Comparison of ENCODE assay signal across 10 mouse cellular contexts in the genomic region with DNA sequence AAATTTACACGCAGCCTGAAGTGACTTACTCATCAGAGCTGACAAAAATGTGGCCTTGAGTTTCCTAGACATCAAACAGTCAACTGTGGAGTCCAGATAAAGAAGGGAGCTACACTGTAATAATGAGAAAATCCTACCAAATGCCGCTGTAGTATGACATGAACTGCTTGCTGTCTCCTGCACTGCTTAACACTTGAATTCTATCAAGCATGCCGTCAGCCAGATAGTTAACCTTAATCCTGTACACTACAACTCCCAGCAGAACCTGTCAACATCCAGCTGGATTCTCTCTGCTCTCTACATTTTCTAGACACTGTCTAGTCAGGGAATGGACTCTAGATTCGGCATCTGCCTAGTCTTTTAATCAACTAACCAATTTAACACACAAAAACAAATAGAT. TPM values are rescaled to one million over a fixed set of nuclear protein-coding genes. Genes with fewer than 3 reads are reported as not detected.
DNase-seq lines count a peak whose midpoint lies in the region; ATAC-seq lines count a peak whose summit lies in the region.
"Had no signal": no experiment of that assay in that cellular context is flagged by ENCODE, and none has a peak within 500 bp of the region (broad histone marks: within the 10 kb centered on the region; RNA-seq: fewer than 3 reads in every experiment).

No protein-coding gene starts in this region.

- 72% methylated on average over 4 of the region's 4 CpGs for WGBS in embryonic facial prominence, embryonic 12.5 days
- 81% methylated on average over 4 of the region's 4 CpGs for WGBS in embryonic facial prominence, embryonic 10.5 days
- WGBS in lung, embryonic 15.5 days = 29% methylated on average over 4 of the region's 4 CpGs
- 56% methylated on average over 4 of the region's 4 CpGs for WGBS in liver, embryonic 11.5 days

- H3K4me3 ChIP-seq in embryonic facial prominence, embryonic 12.5 days = no peak overlapping the region
- no peak overlapping the region for H3K4me3 ChIP-seq in embryonic facial prominence, embryonic 10.5 days
- peak overlapping the region; percentile 4; the same call in 1 of the 2 replicates for H3K4me3 ChIP-seq in lung, embryonic 15.5 days
- H3K4me3 ChIP-seq in liver, embryonic 11.5 days (ENCODE audit: low read depth, low read length) = no peak overlapping the region
- H3K4me3 ChIP-seq: neural tube, embryonic 13.5 days had no signal

- H3K36me3 ChIP-seq in embryonic facial prominence, embryonic 12.5 days = 0 out of 2 replicates have a peak, but pooled peaks cover 3% of the 10 kb centered on the region
- peaks cover 22% of the 10 kb centered on the region for H3K36me3 ChIP-seq in embryonic facial prominence, embryonic 10.5 days (replicated peaks)
- H3K36me3 ChIP-seq in lung, embryonic 15.5 days = peaks cover 18% of the 10 kb centered on the region
- peaks cover 7% of the 10 kb centered on the region; the same call in 1 of the 2 replicates for H3K36me3 ChIP-seq in liver, embryonic 11.5 days (ENCODE audit: control insufficient read depth, insufficient read depth, low read length)

- 0 out of 2 replicates have a peak overlapping the region, but pooled peaks have one; percentile 23 for H3K27ac ChIP-seq in embryonic facial prominence, embryonic 12.5 days
- no peak overlapping the region for H3K27ac ChIP-seq in embryonic facial prominence, embryonic 10.5 days (replicated peaks)
- H3K27ac ChIP-seq in lung, embryonic 15.5 days = peak overlapping the region; percentile 34; the same call in 1 of the 2 replicates
- no peak overlapping the region for H3K27ac ChIP-seq in liver, embryonic 11.5 days (ENCODE audit: low read depth, low read length)
- H3K27ac ChIP-seq: neural tube, embryonic 13.5 days had no signal

- H3K27me3 ChIP-seq in embryonic facial prominence, embryonic 12.5 days = no peaks in the 10 kb centered on the region
- H3K27me3 ChIP-seq in embryonic facial prominence, embryonic 10.5 days (replicated peaks; ENCODE audit: low read depth, poor library complexity, severe bottlenecking) = no peaks in the 10 kb centered on the region
- H3K27me3 ChIP-seq in lung, embryonic 15.5 days = no peaks in the 10 kb centered on the region
- H3K27me3 ChIP-seq in liver, embryonic 11.5 days (replicated peaks; ENCODE audit: control insufficient read depth, insufficient read depth, low read length) = no peaks in the 10 kb centered on the region
- H3K27me3 ChIP-seq: neural tube, embryonic 13.5 days had no signal

- no peaks in the 10 kb centered on the region for H3K9me3 ChIP-seq in embryonic facial prominence, embryonic 12.5 days
- H3K9me3 ChIP-seq in embryonic facial prominence, embryonic 10.5 days = no peaks in the 10 kb centered on the region
- H3K9me3 ChIP-seq in lung, embryonic 15.5 days = no peaks in the 10 kb centered on the region
- no peaks in the 10 kb centered on the region for H3K9me3 ChIP-seq in liver, embryonic 11.5 days (ENCODE audit: control insufficient read depth, low read length)
- H3K9me3 ChIP-seq: neural tube, embryonic 13.5 days had no signal

- no peak overlapping the region for H3K4me2 ChIP-seq in embryonic facial prominence, embryonic 12.5 days (replicated peaks)
- peak overlapping the region; percentile 26 for H3K4me2 ChIP-seq in lung, embryonic 15.5 days
- H3K4me2 ChIP-seq in liver, embryonic 11.5 days = peak overlapping the region; percentile 39
- H3K4me2 ChIP-seq: neural tube, embryonic 13.5 days had no signal

- H3K4me1 ChIP-seq in embryonic facial prominence, embryonic 12.5 days = peaks cover 10% of the 10 kb centered on the region
- H3K4me1 ChIP-seq in embryonic facial prominence, embryonic 10.5 days = peaks cover 20% of the 10 kb centered on the region
- H3K4me1 ChIP-seq in lung, embryonic 15.5 days = peaks cover 29% of the 10 kb centered on the region
- H3K4me1 ChIP-seq in liver, embryonic 11.5 days (replicated peaks; ENCODE audit: control insufficient read depth, insufficient read depth, low read length) = peaks cover 16% of the 10 kb centered on the region

- H3K9ac ChIP-seq in embryonic facial prominence, embryonic 12.5 days = no peak overlapping the region
- H3K9ac ChIP-seq in lung, embryonic 15.5 days = no peak overlapping the region
- no peak overlapping the region for H3K9ac ChIP-seq in liver, embryonic 11.5 days (ENCODE audit: low read depth, low read length)
- H3K9ac ChIP-seq: neural tube, embryonic 13.5 days had no signal

- DNase-seq in embryonic facial prominence, embryonic 10.5 days (ENCODE audit: low spot score) = no peak
- no peak for DNase-seq in lung, postnatal 14 days
- DNase-seq in liver, embryonic 11.5 days (ENCODE audit: low spot score) = no peak
- no peak for DNase-seq in embryo, embryonic 9.5 days (ENCODE audit: extremely low spot score)
- no peak for DNase-seq in neural tube, embryonic 10.5 days (ENCODE audit: extremely low spot score, low spot score)
- DNase-seq: cerebellum, adult 18-20 months had no signal

- ATAC-seq in embryonic facial prominence, embryonic 12.5 days (ENCODE audit: insufficient number of reproducible peaks, insufficient read depth, low FRiP score, low TSS enrichment) = no peak
- ATAC-seq in lung, embryonic 15.5 days (ENCODE audit: borderline replicate concordance, extremely low read depth, low FRiP score, low TSS enrichment) = no peak
- no peak for ATAC-seq in liver, embryonic 11.5 days (replicated peaks; ENCODE audit: low FRiP score)
- ATAC-seq in megakaryocyte progenitor cell, adult 5-6 weeks (replicated peaks; ENCODE audit: poor library complexity) = no peak

RNA-seq across cellular contexts. Expression of a gene that starts 20.8 kb away (rescaled TPM):
- polyA plus RNA-seq in embryonic facial prominence, embryonic 12.5 days (2016; fragmentation: Nextera tagmentation; extraction: Ambion mirVana) = 29.4 and 33.0 TPM in 2 replicates
- polyA plus RNA-seq in embryonic facial prominence, embryonic 10.5 days (2016; fragmentation: Nextera tagmentation; extraction: Ambion mirVana) = 18.5 and 20.1 TPM in 2 replicates
- 38.2 and 41.4 TPM in 2 replicates for polyA plus RNA-seq in lung, embryonic 15.5 days (2015; fragmentation: Nextera tagmentation; extraction: Ambion mirVana)
- 29.7 and 33.1 TPM in 2 replicates for polyA plus RNA-seq in liver, embryonic 11.5 days (2014; fragmentation: Nextera tagmentation; extraction: Ambion mirVana)
- 37.8 and 37.9 TPM in 2 replicates for total RNA-seq in megakaryocyte progenitor cell, adult 5-6 weeks (2015)
- total RNA-seq in megakaryocyte progenitor cell, adult 5-6 weeks (2017) = 39.3 and 43.5 TPM in 2 replicates

RNA-seq across cellular contexts. Expression of a gene that starts 20.9 kb away (rescaled TPM):
- 367 and 370 TPM in 2 replicates for polyA plus RNA-seq in embryonic facial prominence, embryonic 12.5 days (2016; fragmentation: Nextera tagmentation; extraction: Ambion mirVana)
- 438 and 447 TPM in 2 replicates for polyA plus RNA-seq in embryonic facial prominence, embryonic 10.5 days (2016; fragmentation: Nextera tagmentation; extraction: Ambion mirVana)
- 261 and 272 TPM in 2 replicates for polyA plus RNA-seq in lung, embryonic 15.5 days (2015; fragmentation: Nextera tagmentation; extraction: Ambion mirVana)
- polyA plus RNA-seq in liver, embryonic 11.5 days (2014; fragmentation: Nextera tagmentation; extraction: Ambion mirVana) = 234 and 253 TPM in 2 replicates
- total RNA-seq in megakaryocyte progenitor cell, adult 5-6 weeks (2015) = 149 and 188 TPM in 2 replicates
- 204 and 275 TPM in 2 replicates for total RNA-seq in megakaryocyte progenitor cell, adult 5-6 weeks (2017)

RNA-seq across cellular contexts. Expression of a gene that starts 23.3 kb away (rescaled TPM):
- polyA plus RNA-seq in embryonic facial prominence, embryonic 12.5 days (2016; fragmentation: Nextera tagmentation; extraction: Ambion mirVana) = 2.4 and 3.5 TPM in 2 replicates
- polyA plus RNA-seq in embryonic facial prominence, embryonic 10.5 days (2016; fragmentation: Nextera tagmentation; extraction: Ambion mirVana) = 3.6 TPM in 2 replicates
- polyA plus RNA-seq in lung, embryonic 15.5 days (2015; fragmentation: Nextera tagmentation; extraction: Ambion mirVana) = 10.0 and 11.2 TPM in 2 replicates
- 12.1 and 15.4 TPM in 2 replicates for polyA plus RNA-seq in liver, embryonic 11.5 days (2014; fragmentation: Nextera tagmentation; extraction: Ambion mirVana)
- 0.22 TPM in 1 of 2 replicates, not detected in the other for total RNA-seq in megakaryocyte progenitor cell, adult 5-6 weeks (2015)
- total RNA-seq in megakaryocyte progenitor cell, adult 5-6 weeks (2017) = not detected in 2 replicates

Comparison
In these comparisons a context has a peak if more than half of its experiments do, and no peak if none do; other contexts are left out.
1. H3K27ac ChIP-seq: peak in embryonic facial prominence, embryonic 12.5 days (single experiment) and lung, embryonic 15.5 days (single experiment); none in embryonic facial prominence, embryonic 10.5 days (single experiment) and liver, embryonic 11.5 days (single experiment).